Mouse (Mus musculus) MEL (cell line): ENCODE measurements around the gene Usp36. TPM values are rescaled to one million over a fixed set of nuclear protein-coding genes. Genes with fewer than 3 reads are reported as not detected.
A peak's percentile ranks its signal among the peaks of the same experiment; 100 is the strongest.

ENCODE experiments used
- DNase-seq: peaks from one replicate; pipeline ENCODE4 v3.0.0; 2011; ENCODE audit warnings: low read depth, low spot score
- H3K27ac ChIP-seq: 2 replicates; pipeline ENCODE4 v1.5.1; 2012; ENCODE audit warnings: low read depth, mild to moderate bottlenecking, control low read depth, low read length, moderate library complexity; ENCODE audit not compliant: control insufficient read depth
- H3K27me3 ChIP-seq, 2 experiments: fragments of 150-350 bp in 1 of 2; sonication (generic) in 1 of 2; 2 replicates each; pipeline ENCODE4 v1.6.1; 2012; ENCODE audit warnings: low read length in 2 of 2, mild to moderate bottlenecking in 2 of 2, improper control_type of control experiment in 1 of 2, moderate library complexity in 1 of 2; ENCODE audit not compliant: insufficient read depth in 2 of 2, control insufficient read depth in 1 of 2
- H3K36me3 ChIP-seq, 2 experiments: 2 replicates each; pipeline ENCODE4 v1.6.1; 2012 to 2014; ENCODE audit warnings: low read length in 2 of 2, improper control_type of control experiment in 1 of 2, inconsistent platforms in 1 of 2, mild to moderate bottlenecking in 1 of 2; ENCODE audit not compliant: insufficient read depth in 2 of 2, control insufficient read depth in 1 of 2
- H3K4me1 ChIP-seq, 2 experiments: fragments of 150-350 bp in 1 of 2; sonication (generic) in 1 of 2; 2 replicates each; pipeline ENCODE4 v1.6.1; 2012; ENCODE audit warnings: low read length in 2 of 2, improper control_type of control experiment in 1 of 2, mild to moderate bottlenecking in 1 of 2; ENCODE audit not compliant: insufficient read depth in 2 of 2, control insufficient read depth in 1 of 2
- H3K4me3 ChIP-seq, 2 experiments: fragments of 150-350 bp in 1 of 2; sonication (generic) in 1 of 2; 2 replicates each; pipeline ENCODE4 v1.5.1; 2012; ENCODE audit warnings: low read depth in 2 of 2, low read length in 2 of 2, mild to moderate bottlenecking in 2 of 2, moderate library complexity in 2 of 2, control low read depth in 1 of 2, improper control_type of control experiment in 1 of 2; ENCODE audit not compliant: control insufficient read depth in 1 of 2, insufficient read depth in 1 of 2
- H3K79me2 ChIP-seq: 2 replicates; pipeline ENCODE4 v1.6.1; 2012; ENCODE audit warnings: mild to moderate bottlenecking, low read length, moderate library complexity; ENCODE audit not compliant: control insufficient read depth, poor library complexity, insufficient read depth
- H3K9ac ChIP-seq: 2 replicates; pipeline ENCODE4 v1.6.1; 2012; ENCODE audit warnings: low read depth, mild to moderate bottlenecking, control low read depth, low read length, moderate library complexity; ENCODE audit not compliant: control insufficient read depth, poor library complexity, severe bottlenecking
- H3K9me3 ChIP-seq: fragments of 150-350 bp; sonication (generic); replicated peaks from 2 replicates; pipeline ENCODE4 v1.6.1; 2012; ENCODE audit warnings: mild to moderate bottlenecking, low read length, improper control_type of control experiment, moderate library complexity; ENCODE audit not compliant: insufficient read depth
- CHD1 ChIP-seq: IDR thresholded peaks from 2 replicates; pipeline ENCODE4 v1.6.1; 2012; ENCODE audit warnings: low read depth, mild to moderate bottlenecking, inconsistent platforms, low read length, improper control_type of control experiment
- E2F4 ChIP-seq: IDR thresholded peaks from 2 replicates; pipeline ENCODE4 v1.6.1; 2011; ENCODE audit warnings: low read depth, low read length, improper control_type of control experiment, borderline replicate concordance
- EP300 ChIP-seq, 2 experiments: IDR thresholded peaks; 2 replicates each; pipeline ENCODE4 v1.6.1; 2011; ENCODE audit warnings: improper control_type of control experiment in 2 of 2, low read length in 2 of 2, low read depth in 1 of 2, mild to moderate bottlenecking in 1 of 2
- ETS1 ChIP-seq: IDR thresholded peaks from 2 replicates; pipeline ENCODE4 v1.6.1; 2012; ENCODE audit warnings: low read depth, mild to moderate bottlenecking, inconsistent platforms, low read length, improper control_type of control experiment, moderate library complexity
- HCFC1 ChIP-seq: IDR thresholded peaks from 2 replicates; pipeline ENCODE4 v1.6.1; 2012; ENCODE audit warnings: low read depth, mild to moderate bottlenecking, inconsistent platforms, low read length, improper control_type of control experiment, moderate library complexity
- MAFK ChIP-seq: IDR thresholded peaks from 2 replicates; pipeline ENCODE4 v1.6.1; 2011; ENCODE audit warnings: low read depth, mild to moderate bottlenecking, low read length, improper control_type of control experiment, borderline replicate concordance
- NRF1 ChIP-seq: IDR thresholded peaks from 2 replicates; pipeline ENCODE4 v1.6.1; 2014; ENCODE audit warnings: low read depth, mild to moderate bottlenecking, inconsistent platforms, low read length, improper control_type of control experiment, moderate library complexity; ENCODE audit not compliant: poor library complexity, insufficient read depth, severe bottlenecking
- POLR2A ChIP-seq, 2 experiments: IDR thresholded peaks; 2 replicates each; pipeline ENCODE4 v1.6.1; 2011 to 2012; ENCODE audit warnings: low read length in 2 of 2, mild to moderate bottlenecking in 2 of 2, control low read depth in 1 of 2, improper control_type of control experiment in 1 of 2, low read depth in 1 of 2, moderate library complexity in 1 of 2; ENCODE audit not compliant: control insufficient read depth in 1 of 2, insufficient read depth in 1 of 2, poor library complexity in 1 of 2
- RCOR1 ChIP-seq: IDR thresholded peaks from 2 replicates; pipeline ENCODE4 v1.6.1; 2012; ENCODE audit warnings: low read depth, mild to moderate bottlenecking, inconsistent platforms, low read length, improper control_type of control experiment
- SIN3A ChIP-seq: IDR thresholded peaks from 2 replicates; pipeline ENCODE4 v1.6.1; 2012; ENCODE audit warnings: low read length, improper control_type of control experiment, inconsistent platforms
- TBP ChIP-seq: IDR thresholded peaks from 2 replicates; pipeline ENCODE4 v1.8.0; 2011; ENCODE audit warnings: low read depth, low read length, improper control_type of control experiment
- TCF12 ChIP-seq: IDR thresholded peaks from 2 replicates; pipeline ENCODE4 v1.6.1; 2014; ENCODE audit warnings: low read depth, mild to moderate bottlenecking, inconsistent platforms, low read length, improper control_type of control experiment, moderate library complexity
- ZC3H11A ChIP-seq: IDR thresholded peaks from 2 replicates; pipeline ENCODE4 v1.6.1; 2012; ENCODE audit warnings: low read depth, mild to moderate bottlenecking, inconsistent platforms, low read length, improper control_type of control experiment
- polyA plus RNA-seq, 2 experiments: library from polyadenylated mRNA; stranded (reverse) in 1 of 2; unstranded in 1 of 2; fragments of >175 nt in 1 of 2; fragments of >200 nt in 1 of 2; gene quantifications; 2 replicates each; pipeline versions ENCODE4 v1.2.1 to v1.2.4; 2012; ENCODE audit warnings: low replicate concordance in 2 of 2, low read depth in 1 of 2; ENCODE audit not compliant: insufficient read length in 2 of 2, insufficient read depth in 1 of 2, missing spikeins in 1 of 2
- total RNA-seq: library from RNA; depleted of rRNA; stranded (reverse); fragments of 300-350 nt; gene quantifications from 2 replicates; pipeline ENCODE4 v1.2.3, GENCODE M21; 2012

Usp36 gene
- total and polyA plus RNA-seq, 3 experiments: 24.8 to 89.6 (median 50.7) TPM

DNA sequence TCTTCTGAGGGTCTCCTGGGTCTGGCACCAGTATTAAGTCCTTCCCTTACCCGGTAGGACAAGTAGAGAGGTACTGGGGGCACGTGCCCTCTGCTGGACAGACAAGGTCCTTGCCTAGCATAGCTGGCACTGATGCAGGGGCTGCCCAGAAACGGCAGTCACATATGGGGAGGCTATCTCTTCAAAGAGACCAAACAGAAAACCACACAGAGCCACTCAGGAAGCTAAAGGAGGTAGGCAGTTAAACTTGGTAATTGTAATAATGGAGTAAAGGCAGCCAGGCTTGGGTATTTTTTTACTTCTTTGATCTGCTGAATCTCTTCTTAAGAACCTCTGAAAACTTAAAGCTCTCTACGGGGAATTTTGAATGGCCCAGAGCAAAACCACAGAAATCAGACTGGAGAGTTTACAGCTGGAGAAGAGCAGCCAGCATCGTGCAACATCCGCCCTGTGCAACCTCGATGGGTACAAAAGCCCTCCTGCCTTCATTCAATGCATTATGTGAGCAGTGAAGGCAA is 57.7 kb downstream of the Usp36 start (continued):
- TF ChIP-seq TCF12: 0 out of 2 replicates have a peak, but pooled peaks have one; percentile 48
- TF ChIP-seq, all 39 proteins: peak for 17

DNA sequence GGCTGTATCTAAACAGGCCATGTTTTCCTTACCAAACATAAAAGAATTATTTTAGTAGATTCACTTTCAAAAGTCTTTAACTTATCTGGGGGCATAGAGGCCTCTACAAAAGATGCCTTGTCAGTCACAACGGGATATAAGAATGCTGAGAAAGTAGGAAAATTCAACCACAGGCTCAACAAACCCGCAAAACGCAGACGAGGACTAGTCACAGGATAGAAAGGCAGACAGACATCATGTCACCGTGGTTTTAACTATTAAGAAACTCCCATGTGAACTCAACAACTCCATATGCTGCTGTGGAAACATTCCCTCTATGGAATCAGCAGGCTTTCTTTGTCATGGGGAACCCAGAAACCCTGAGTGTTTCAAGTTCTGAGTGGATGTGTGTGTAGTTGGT is 60.1 kb downstream of the Usp36 start:
- Histone ChIP-seq H3K27me3 (no peaks in the 10 kb centered on the region), H3K4me1 (peaks cover 26 to 30% of the 10 kb centered on the region in 2 experiments), H3K79me2 (peaks cover 5% of the 10 kb centered on the region; the same call in 1 of the 2 replicates), H3K4me3 (no peak overlapping the region), H3K9me3 (no peaks in the 10 kb centered on the region), H3K36me3 (peaks cover 0 to 14% of the 10 kb centered on the region in 2 experiments; a peak in 2 of 4 replicates), H3K9ac (no peak overlapping the region), H3K27ac (no peak overlapping the region)
- no peak for DNase-seq
- TF ChIP-seq HCFC1: no peak

DNA sequence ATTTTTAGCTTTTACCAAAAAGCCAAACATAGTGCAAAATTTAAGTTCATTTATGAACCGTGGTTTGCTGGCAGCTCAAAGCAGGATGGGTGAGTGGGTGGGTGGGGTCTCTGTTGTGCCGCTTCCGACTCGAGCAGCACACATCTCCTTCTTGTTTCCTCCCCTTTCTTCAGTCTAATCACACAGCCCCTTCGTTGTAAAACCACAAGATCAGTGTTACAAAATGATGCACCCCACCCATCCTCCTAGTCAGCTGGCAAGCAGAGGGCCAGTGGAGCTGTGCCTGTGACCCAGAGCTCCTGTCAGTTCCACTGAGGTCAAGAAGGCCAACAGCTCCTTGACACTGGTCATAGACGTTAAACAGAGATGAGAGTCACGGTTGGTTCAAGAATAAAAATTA is 62.4 kb downstream of the Usp36 start:
- H3K27me3 ChIP-seq: no peaks in the 10 kb centered on the region
- H3K79me2 ChIP-seq: peaks cover 5% of the 10 kb centered on the region; the same call in 1 of the 2 replicates
- no peak overlapping the region for H3K9ac ChIP-seq
- TF ChIP-seq ETS1: peak; percentile 81
- 0 out of 2 replicates have a peak, but pooled peaks have one; percentile 8 for TF ChIP-seq TCF12
- no peak for TF ChIP-seq E2F4
- peak in 1 of 2 experiments; percentile 55; a peak in 2 of 4 replicates for TF ChIP-seq EP300 (IDR thresholded peaks at IDR 0.05; ENCODE audit: low read depth in 1 of 2, low read length in 2 of 2)
- TF ChIP-seq SIN3A: peak; percentile 75
- no peak for TF ChIP-seq RCOR1
- TF ChIP-seq CHD1: no peak
- no peak for TF ChIP-seq ZC3H11A
- H3K4me3 ChIP-seq: peak overlapping the region in 1 of 2 experiments; percentile 34; a peak in 2 of 4 replicates
- peaks cover 21 to 28% of the 10 kb centered on the region in 2 experiments for H3K4me1 ChIP-seq
- peak overlapping the region; percentile 5; the same call in 1 of the 2 replicates for H3K27ac ChIP-seq
- peaks cover 0 to 14% of the 10 kb centered on the region in 2 experiments; a peak in 2 of 4 replicates for H3K36me3 ChIP-seq
- no peaks in the 10 kb centered on the region for H3K9me3 ChIP-seq
- DNase-seq: peak; percentile 79

DNA sequence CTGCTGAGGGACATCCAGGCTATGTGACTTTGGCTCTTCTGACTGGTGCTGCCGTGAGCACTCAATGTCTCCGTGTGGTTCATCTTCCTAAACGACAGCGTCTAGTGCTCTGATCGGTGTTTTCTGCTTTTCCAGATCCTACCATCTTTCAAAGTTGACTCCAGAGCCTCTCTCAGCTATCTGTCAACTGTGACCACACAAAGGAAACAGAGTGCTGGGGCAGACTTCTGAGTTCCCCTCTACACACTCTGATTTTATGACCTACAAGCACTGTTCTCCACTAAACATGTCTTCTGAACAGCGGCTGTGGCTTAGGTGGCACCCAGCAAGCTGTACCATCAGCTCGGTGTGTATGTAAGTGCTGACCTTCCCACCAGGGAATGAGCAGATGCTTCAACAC is 63.2 kb downstream of the Usp36 start:
- H3K9me3 ChIP-seq: no peaks in the 10 kb centered on the region
- no peak for DNase-seq
- H3K27ac ChIP-seq: no peak overlapping the region
- TF ChIP-seq POLR2A (IDR thresholded peaks at IDR 0.05; ENCODE audit: control insufficient read depth in 1 of 2, insufficient read depth in 1 of 2, low read depth in 1 of 2, low read length in 2 of 2, poor library complexity in 1 of 2) (no peak), TCF12 (no peak), MAFK (no peak), TBP (no peak), ZC3H11A (no peak), NRF1 (no peak)
- no peaks in the 10 kb centered on the region for H3K27me3 ChIP-seq
- peaks cover 5% of the 10 kb centered on the region; the same call in 1 of the 2 replicates for H3K79me2 ChIP-seq
- H3K36me3 ChIP-seq: peaks cover 0 to 14% of the 10 kb centered on the region in 2 experiments; a peak in 2 of 4 replicates
- H3K9ac ChIP-seq: no peak overlapping the region
- H3K4me1 ChIP-seq: peaks cover 17 to 24% of the 10 kb centered on the region in 2 experiments
- no peak overlapping the region for H3K4me3 ChIP-seq
